In genomic region chr9:72969874-72970273, GRCm38 (mm10) we compare ENCODE assay signal across 9 mouse cellular contexts. TPM values are rescaled to one million over a fixed set of nuclear protein-coding genes. Genes with fewer than 3 reads are reported as not detected.
DNase-seq lines count a peak whose midpoint lies in the region; ATAC-seq and TF ChIP-seq lines count a peak whose summit lies in the region.
"Had no signal": no experiment of that assay in that cellular context is flagged by ENCODE, and none has a peak within 500 bp of the region (broad histone marks: within the 10 kb centered on the region; RNA-seq: fewer than 3 reads in every experiment).

No protein-coding gene starts in this region.

- H3K27me3 ChIP-seq in kidney, embryonic 16.5 days (ENCODE audit: insufficient read depth, low read length): no peaks in the 10 kb centered on the region
- H3K27me3 ChIP-seq in Patski: no peaks in the 10 kb centered on the region
- no peaks in the 10 kb centered on the region for H3K27me3 ChIP-seq in thymus, adult 2 months (ENCODE audit: control insufficient read depth, insufficient read depth, low read length)
- H3K27me3 ChIP-seq in embryonic facial prominence, embryonic 10.5 days (replicated peaks; ENCODE audit: low read depth, poor library complexity, severe bottlenecking): no peaks in the 10 kb centered on the region
- H3K27me3 ChIP-seq: midbrain, embryonic 15.5 days had no signal

- no peak overlapping the region for H3K9ac ChIP-seq in kidney, embryonic 16.5 days (replicated peaks; ENCODE audit: low read length)
- H3K9ac ChIP-seq: midbrain, embryonic 15.5 days had no signal

- WGBS in kidney, embryonic 16.5 days: 74% methylated on average over 7 of the region's 7 CpGs
- 60% methylated on average over 7 of the region's 7 CpGs for WGBS in thymus, adult 2 months
- 64% methylated on average over 7 of the region's 7 CpGs for WGBS in embryonic facial prominence, embryonic 10.5 days

- H3K4me3 ChIP-seq in kidney, embryonic 16.5 days (ENCODE audit: low read length): no peak overlapping the region
- H3K4me3 ChIP-seq in thymus, adult 2 months (ENCODE audit: control insufficient read depth, insufficient read depth, low read length): no peak overlapping the region
- H3K4me3 ChIP-seq in embryonic facial prominence, embryonic 10.5 days: no peak overlapping the region
- H3K4me3 ChIP-seq: midbrain, embryonic 15.5 days had no signal

- no peak for ATAC-seq in kidney, embryonic 16.5 days (ENCODE audit: low FRiP score, low TSS enrichment)
- no peak for ATAC-seq in Patski
- ATAC-seq: midbrain, embryonic 15.5 days had no signal

- POLR2A ChIA-PET in Patski (lab: Charles Lee): no interaction called here

- TF ChIP-seq POLR2A in thymus, adult 2 months (IDR thresholded peaks at IDR 0.05; ENCODE audit: control insufficient read depth, extremely low read depth, insufficient read depth, low read length, poor library complexity): no peak

- no peaks in the 10 kb centered on the region for H3K4me1 ChIP-seq in kidney, embryonic 16.5 days (ENCODE audit: insufficient read depth, low read length)
- H3K4me1 ChIP-seq in thymus, adult 2 months (replicated peaks; ENCODE audit: control insufficient read depth, insufficient read depth, low read length): 0 out of 2 replicates have a peak, but pooled peaks cover 7% of the 10 kb centered on the region
- H3K4me1 ChIP-seq in embryonic facial prominence, embryonic 10.5 days: no peaks in the 10 kb centered on the region
- H3K4me1 ChIP-seq: midbrain, embryonic 15.5 days had no signal

- H3K9me3 ChIP-seq in kidney, embryonic 16.5 days (ENCODE audit: low read length): 0 out of 2 replicates have a peak, but pooled peaks cover 3% of the 10 kb centered on the region
- no peaks in the 10 kb centered on the region for H3K9me3 ChIP-seq in embryonic facial prominence, embryonic 10.5 days
- H3K9me3 ChIP-seq: midbrain, embryonic 15.5 days had no signal

- H3K36me3 ChIP-seq in kidney, embryonic 16.5 days (ENCODE audit: insufficient read depth, low read length): 0 out of 2 replicates have a peak, but pooled peaks cover 3% of the 10 kb centered on the region
- H3K36me3 ChIP-seq in thymus, adult 2 months (ENCODE audit: control insufficient read depth, insufficient read depth, low read length): no peaks in the 10 kb centered on the region
- no peaks in the 10 kb centered on the region for H3K36me3 ChIP-seq in embryonic facial prominence, embryonic 10.5 days (replicated peaks)
- H3K36me3 ChIP-seq: midbrain, embryonic 15.5 days had no signal

- CTCF ChIA-PET in Patski (lab: Charles Lee): interaction anchor here (0.8 kb wide), 1 partner anchor 9 kb away, joined by 3 read pairs; no protein-coding TSS in a partner anchor

- in situ Hi-C loops in Patski (cut with MboI; ENCODE audit: low pct_unique_long_range_greater_than_20kb): no loop called here

- no peak overlapping the region for H3K4me2 ChIP-seq in kidney, embryonic 16.5 days (replicated peaks; ENCODE audit: low read depth, low read length)
- H3K4me2 ChIP-seq: midbrain, embryonic 15.5 days had no signal

- TF ChIP-seq CTCF in Patski (IDR thresholded peaks at IDR 0.05): peak; percentile 22
- TF ChIP-seq CTCF in thymus, adult 2 months (IDR thresholded peaks at IDR 0.05; ENCODE audit: borderline replicate concordance, control insufficient read depth, extremely low read depth, insufficient read depth, low read length, poor library complexity): no peak

- H3K27ac ChIP-seq in kidney, embryonic 16.5 days (ENCODE audit: low read length): no peak overlapping the region
- H3K27ac ChIP-seq in thymus, adult 2 months (ENCODE audit: control insufficient read depth, insufficient read depth, low read length): peak overlapping the region; percentile 28; the same call in 1 of the 2 replicates
- no peak overlapping the region for H3K27ac ChIP-seq in embryonic facial prominence, embryonic 10.5 days (replicated peaks)
- H3K27ac ChIP-seq: midbrain, embryonic 15.5 days had no signal

- peak; percentile 35 for DNase-seq in kidney, postnatal 10 days
- no peak for DNase-seq in Patski (ENCODE audit: low read depth, low spot score)
- peak; percentile 5 to 41 for DNase-seq in kidney, postnatal 25 days
- peak; percentile 21 for DNase-seq in thymus, adult 2 months
- DNase-seq in embryo, embryonic 10.5 days (ENCODE audit: low spot score): no peak
- DNase-seq in embryonic facial prominence, embryonic 10.5 days (ENCODE audit: low spot score): no peak
- DNase-seq: adrenal gland, adult 2 months had no signal

RNA-seq across cellular contexts. Expression of gene Gm44503, which starts 11.2 kb away (rescaled TPM):
- polyA plus RNA-seq in kidney, embryonic 16.5 days (2015; fragmentation: Nextera tagmentation; extraction: Ambion mirVana): not detected in 2 replicates
- polyA plus RNA-seq in Patski (2021): not detected
- polyA plus RNA-seq in thymus, adult 2 months (2012; rRNA removed): not detected in 2 replicates
- not detected in 2 replicates for polyA plus RNA-seq in embryonic facial prominence, embryonic 10.5 days (2016; fragmentation: Nextera tagmentation; extraction: Ambion mirVana)
- polyA plus RNA-seq: midbrain, embryonic 15.5 days had no signal

RNA-seq across cellular contexts. Expression of gene Dyx1c1, which starts 11.3 kb away (rescaled TPM):
- polyA plus RNA-seq in kidney, embryonic 16.5 days (2015; fragmentation: Nextera tagmentation; extraction: Ambion mirVana): 1.9 and 2.4 TPM in 2 replicates
- polyA plus RNA-seq in Patski (2021): 0.77 TPM
- 0.19 and 0.29 TPM in 2 replicates for polyA plus RNA-seq in thymus, adult 2 months (2012; rRNA removed)
- 1.7 and 2.0 TPM in 2 replicates for polyA plus RNA-seq in embryonic facial prominence, embryonic 10.5 days (2016; fragmentation: Nextera tagmentation; extraction: Ambion mirVana)

RNA-seq across cellular contexts. Expression of gene Ccpg1os, which starts 15.3 kb away (rescaled TPM):
- 19.5 and 23.7 TPM in 2 replicates for polyA plus RNA-seq in kidney, embryonic 16.5 days (2015; fragmentation: Nextera tagmentation; extraction: Ambion mirVana)
- polyA plus RNA-seq in Patski (2021): 24.3 TPM
- 5.5 and 6.0 TPM in 2 replicates for polyA plus RNA-seq in thymus, adult 2 months (2012; rRNA removed)
- polyA plus RNA-seq in embryonic facial prominence, embryonic 10.5 days (2016; fragmentation: Nextera tagmentation; extraction: Ambion mirVana): 15.1 and 16.1 TPM in 2 replicates

RNA-seq across cellular contexts. Expression of gene Ccpg1, which starts 15.4 kb away (rescaled TPM):
- polyA plus RNA-seq in kidney, embryonic 16.5 days (2015; fragmentation: Nextera tagmentation; extraction: Ambion mirVana): 45.9 and 47.5 TPM in 2 replicates
- 63.2 TPM for polyA plus RNA-seq in Patski (2021)
- polyA plus RNA-seq in thymus, adult 2 months (2012; rRNA removed): 11.6 and 12.3 TPM in 2 replicates
- 14.1 and 17.1 TPM in 2 replicates for polyA plus RNA-seq in embryonic facial prominence, embryonic 10.5 days (2016; fragmentation: Nextera tagmentation; extraction: Ambion mirVana)

RNA-seq across cellular contexts. Expression of gene Pygo1, which starts 44.4 kb away (rescaled TPM):
- polyA plus RNA-seq in kidney, embryonic 16.5 days (2015; fragmentation: Nextera tagmentation; extraction: Ambion mirVana): 4.3 and 5.2 TPM in 2 replicates
- polyA plus RNA-seq in Patski (2021): 8.4 TPM
- 0.27 and 0.38 TPM in 2 replicates for polyA plus RNA-seq in thymus, adult 2 months (2012; rRNA removed)
- polyA plus RNA-seq in embryonic facial prominence, embryonic 10.5 days (2016; fragmentation: Nextera tagmentation; extraction: Ambion mirVana): 6.5 and 7.3 TPM in 2 replicates

Comparison
In these comparisons a context has a peak if more than half of its experiments do, and no peak if none do; other contexts are left out.
1. DNase-seq: peak in kidney, postnatal 10 days (single experiment), kidney, postnatal 25 days (2 of 2) and thymus, adult 2 months (single experiment); none in Patski (single experiment), embryo, embryonic 10.5 days (single experiment) and embryonic facial prominence, embryonic 10.5 days (single experiment).